Mouse (Mus musculus) liver, embryonic 11.5 days (tissue): Measurements from ENCODE around the gene Etv5. TPM values are rescaled to one million over a fixed set of nuclear protein-coding genes. Genes with fewer than 3 reads are reported as not detected.
A peak's percentile ranks its signal among the peaks of the same experiment; 100 is the strongest.
"Not testable (repeated sequence)": the region's sequence is repeated elsewhere in the genome, so short reads cannot be mapped to it uniquely, and the experiment has no call there.

ENCODE experiments used
- ATAC-seq: fragments of 200-750 bp; cut with Nextera tagmentation; replicated peaks from 2 replicates; pipeline ENCODE4 v1.8.0; 2017; ENCODE audit warnings: moderate number of reproducible peaks, mild to moderate bottlenecking, moderate TSS enrichment, moderate library complexity; ENCODE audit not compliant: low FRiP score
- DNase-seq: peaks from one replicate; pipeline ENCODE4 v3.0.0-alpha.2; 2017; ENCODE audit warnings: low spot score
- H3K27ac ChIP-seq: fragments of 300-500 bp; sonication (generic); 2 replicates; pipeline ENCODE4 v1.5.1; 2014; ENCODE audit warnings: mild to moderate bottlenecking, low read depth, low read length, control low read depth
- H3K27me3 ChIP-seq: fragments of 300-500 bp; sonication (generic); replicated peaks from 2 replicates; pipeline ENCODE4 v1.6.1; 2014; ENCODE audit warnings: low read length, mixed read lengths; ENCODE audit not compliant: control insufficient read depth, insufficient read depth
- H3K36me3 ChIP-seq: fragments of 300-500 bp; sonication (generic); 2 replicates; pipeline ENCODE4 v1.6.1; 2014; ENCODE audit warnings: mild to moderate bottlenecking, low read length, moderate library complexity, mixed read lengths; ENCODE audit not compliant: control insufficient read depth, insufficient read depth
- H3K4me1 ChIP-seq: fragments of 300-500 bp; sonication (generic); replicated peaks from 2 replicates; pipeline ENCODE4 v1.6.1; 2014; ENCODE audit warnings: low read length, mixed read lengths; ENCODE audit not compliant: control insufficient read depth, insufficient read depth
- H3K4me2 ChIP-seq: fragments of 300-500 bp; sonication (generic); 2 replicates; pipeline ENCODE4 v1.6.1; 2014; ENCODE audit warnings: mild to moderate bottlenecking, control low read depth, moderate library complexity
- H3K4me3 ChIP-seq: fragments of 300-500 bp; sonication (generic); 2 replicates; pipeline ENCODE4 v1.5.1; 2014; ENCODE audit warnings: low read depth, low read length, control low read depth
- H3K9ac ChIP-seq: fragments of 300-500 bp; sonication (generic); 2 replicates; pipeline ENCODE4 v1.6.1; 2014; ENCODE audit warnings: low read depth, low read length, control low read depth
- H3K9me3 ChIP-seq: fragments of 300-500 bp; sonication (generic); 2 replicates; pipeline ENCODE4 v1.6.1; 2016; ENCODE audit warnings: low read length, inconsistent platforms, mixed read lengths; ENCODE audit not compliant: control insufficient read depth
- WGBS: fragments of 180-500 bp; shearing (Covaris S2); extraction: QIAGEN DNeasy Blood & Tissue Kit; methylation state at CpG from one replicate; pipeline ENCODE4 v1.1.7; 2014; 5-methylcytosine and 5-hydroxymethylcytosine counted together
- polyA plus RNA-seq: library from polyadenylated mRNA; unstranded; fragments of >200 nt; fragmentation: Nextera tagmentation; extraction: Ambion mirVana; gene quantifications from 2 replicates; pipeline ENCODE4 v1.2.1, GENCODE M21; 2014

The Etv5 gene
- polyA plus RNA-seq, 1 experiment from 2014 or later = 16.1 TPM

DNA sequence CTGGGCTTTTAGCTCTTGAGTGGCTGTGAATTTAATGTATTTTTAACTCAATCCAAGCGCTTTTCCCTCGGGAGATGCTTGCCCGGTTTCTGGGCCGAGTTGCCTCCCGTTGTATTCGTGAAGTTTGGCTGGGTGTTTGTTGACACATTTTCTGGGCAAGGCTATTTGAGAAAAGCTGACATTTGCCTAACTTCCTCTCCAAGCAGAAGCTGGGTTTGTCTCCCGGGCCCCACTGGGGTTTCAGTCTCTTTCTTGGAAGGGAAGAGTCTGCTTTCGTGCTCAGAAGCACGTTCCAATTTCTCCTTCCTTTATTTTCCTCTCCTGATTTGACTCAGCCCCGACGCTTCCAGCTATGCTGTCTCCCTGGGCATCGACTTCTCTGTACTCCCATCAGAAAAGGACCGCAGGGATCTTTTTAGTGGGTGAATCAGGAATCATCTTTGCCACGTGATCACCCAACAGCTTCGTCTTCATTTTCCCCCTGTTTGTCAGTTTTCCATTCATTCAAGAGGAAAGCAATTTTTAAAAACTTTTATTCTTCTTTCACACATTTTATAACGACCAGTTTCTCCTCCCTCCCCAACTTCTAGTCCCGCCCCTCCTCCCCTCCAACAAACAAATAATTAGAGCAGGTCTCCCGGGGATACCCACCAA, 80.7 kb downstream of the Etv5 start:
- no peak for ATAC-seq
- Histone ChIP-seq H3K4me2 (peak overlapping the region; percentile 47), H3K9ac (no peak overlapping the region), H3K4me3 (no peak overlapping the region), H3K36me3 (no peaks in the 10 kb centered on the region), H3K27ac (no peak overlapping the region), H3K9me3 (no peaks in the 10 kb centered on the region), H3K4me1 (no peaks in the 10 kb centered on the region), H3K27me3 (no peaks in the 10 kb centered on the region)
- 19% methylated on average over 18 of the region's 18 CpGs for WGBS
- no peak for DNase-seq

DNA sequence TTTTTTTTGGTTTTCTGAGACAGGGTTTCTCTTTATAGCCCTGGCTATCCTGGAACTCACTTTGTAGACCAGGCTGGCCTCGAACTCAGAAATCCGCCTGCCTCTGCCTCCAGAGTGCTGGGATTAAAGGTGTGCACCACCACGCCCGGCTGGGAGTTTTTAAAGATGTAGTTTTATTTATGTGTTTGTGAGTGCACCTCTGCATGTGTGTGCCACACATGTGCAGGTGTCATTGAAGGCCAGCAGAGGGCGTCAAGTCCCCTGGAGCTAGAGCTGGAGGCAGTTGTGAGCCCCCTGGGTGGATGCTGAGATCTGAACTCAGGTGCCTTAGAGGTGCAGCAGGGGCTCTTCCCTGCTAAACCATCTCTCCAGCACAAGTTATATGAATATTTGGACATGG, 85.3 kb downstream of the Etv5 start:
- not testable (repeated sequence) for H3K4me1 ChIP-seq, H3K36me3 ChIP-seq, H3K9ac ChIP-seq, DNase-seq, H3K27me3 ChIP-seq, H3K27ac ChIP-seq, H3K9me3 ChIP-seq, H3K4me2 ChIP-seq, H3K4me3 ChIP-seq, ATAC-seq
- 77% methylated on average over 5 of the region's 5 CpGs for WGBS

GRCm38 (mm10) chr16:22353639-22354038, 85.9 kb downstream of the Etv5 start:
- 0 out of 2 replicates have a peak, but pooled peaks cover 2% of the 10 kb centered on the region for H3K4me1 ChIP-seq
- H3K9ac ChIP-seq = no peak overlapping the region
- H3K27ac ChIP-seq = no peak overlapping the region
- no peaks in the 10 kb centered on the region for H3K9me3 ChIP-seq
- H3K27me3 ChIP-seq = no peaks in the 10 kb centered on the region
- H3K4me2 ChIP-seq = no peak overlapping the region
- no peak overlapping the region for H3K4me3 ChIP-seq
- WGBS = 84% methylated on average over 3 of the region's 3 CpGs
- H3K36me3 ChIP-seq = no peaks in the 10 kb centered on the region
- ATAC-seq (no peak), DNase-seq (no peak)

DNA sequence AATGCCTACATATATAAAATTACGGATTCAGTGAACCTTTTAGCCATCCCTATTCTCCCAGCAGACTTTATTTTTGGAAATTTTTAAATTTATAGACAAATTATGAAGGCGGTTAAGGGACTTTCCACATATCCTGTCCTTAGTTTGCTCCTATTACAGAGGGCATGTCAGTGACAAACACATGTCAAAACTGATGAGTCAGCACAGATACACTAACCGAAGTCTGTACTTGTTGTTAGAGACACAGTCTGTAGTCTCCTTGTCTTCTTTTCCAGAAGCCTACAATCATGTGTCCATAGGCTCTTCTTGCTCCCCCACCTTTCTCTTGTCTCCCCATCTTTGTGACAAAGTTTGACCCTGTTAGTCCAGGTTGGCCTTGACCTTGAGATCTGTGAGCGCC, 88.3 kb downstream of the Etv5 start:
- no peaks in the 10 kb centered on the region for H3K36me3 ChIP-seq
- no peak overlapping the region for H3K4me2 ChIP-seq
- DNase-seq (no peak), ATAC-seq (no peak)
- no peaks in the 10 kb centered on the region for H3K9me3 ChIP-seq
- H3K4me3 ChIP-seq = no peak overlapping the region
- H3K4me1 ChIP-seq = 0 out of 2 replicates have a peak, but pooled peaks cover 2% of the 10 kb centered on the region
- WGBS = 88% methylated on average over 4 of the region's 4 CpGs
- no peak overlapping the region for H3K27ac ChIP-seq
- H3K27me3 ChIP-seq = no peaks in the 10 kb centered on the region
- H3K9ac ChIP-seq = no peak overlapping the region

GRCm38 (mm10) chr16:22349798-22350197, 89.7 kb downstream of the Etv5 start:
- Histone ChIP-seq H3K4me1 (0 out of 2 replicates have a peak, but pooled peaks cover 2% of the 10 kb centered on the region), H3K36me3 (no peaks in the 10 kb centered on the region), H3K9me3 (no peaks in the 10 kb centered on the region), H3K4me2 (no peak overlapping the region), H3K4me3 (no peak overlapping the region), H3K27ac (no peak overlapping the region), H3K9ac (no peak overlapping the region), H3K27me3 (no peaks in the 10 kb centered on the region)
- no peak for ATAC-seq
- 54% methylated on average over 5 of the region's 5 CpGs for WGBS
- no peak for DNase-seq

- DNase-seq (no peak), ATAC-seq (no peak)
- Histone ChIP-seq H3K4me2 (no peak overlapping the region; the same call in 1 of the 2 replicates), H3K4me3 (no peak overlapping the region), H3K27ac (no peak overlapping the region), H3K36me3 (no peaks in the 10 kb centered on the region), H3K9me3 (no peaks in the 10 kb centered on the region), H3K9ac (no peak overlapping the region), H3K27me3 (no peaks in the 10 kb centered on the region), H3K4me1 (0 out of 2 replicates have a peak, but pooled peaks cover 2% of the 10 kb centered on the region)
- 55% methylated on average over 16 of the region's 16 CpGs for WGBS
Measured at GRCm38 (mm10) chr16:22348478-22349270, 90.8 kb downstream of the Etv5 start.

- H3K4me1 ChIP-seq = 0 out of 2 replicates have a peak, but pooled peaks cover 2% of the 10 kb centered on the region
- no peak overlapping the region for H3K4me3 ChIP-seq
- no peaks in the 10 kb centered on the region for H3K36me3 ChIP-seq
- no peak overlapping the region for H3K4me2 ChIP-seq
- H3K27me3 ChIP-seq = no peaks in the 10 kb centered on the region
- H3K27ac ChIP-seq = no peak overlapping the region
- no peak overlapping the region for H3K9ac ChIP-seq
- no peaks in the 10 kb centered on the region for H3K9me3 ChIP-seq
- DNase-seq (no peak), ATAC-seq (no peak)
- 61% methylated on average over 4 of the region's 4 CpGs for WGBS
Measured at GRCm38 (mm10) chr16:22348014-22348413, 91.5 kb downstream of the Etv5 start.

DNA sequence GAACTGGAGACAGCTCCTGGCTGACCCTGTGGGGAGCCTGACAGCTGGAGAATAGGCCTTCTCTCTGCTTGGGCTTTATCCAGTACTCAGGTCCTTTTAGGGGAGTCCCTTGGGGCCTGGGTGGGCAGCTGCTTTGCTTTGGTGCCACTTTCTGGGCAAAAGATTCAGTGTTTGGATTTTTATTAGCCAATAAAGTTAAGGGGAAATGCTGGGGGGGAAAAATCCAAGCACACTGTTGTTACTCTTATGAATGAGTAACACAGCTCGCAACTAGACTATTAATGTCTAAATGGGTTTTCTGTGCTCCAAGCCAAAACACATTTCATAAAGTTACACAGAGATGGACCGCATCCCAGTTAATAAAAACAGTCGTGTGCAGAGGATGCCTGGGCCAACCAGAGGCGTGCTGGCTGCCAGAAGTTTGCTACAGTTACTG, 98.3 kb downstream of the Etv5 start:
- H3K9me3 ChIP-seq = no peaks in the 10 kb centered on the region
- DNase-seq = no peak
- no peak for ATAC-seq

More for the DNA sequence above, 98.3 kb downstream of the Etv5 start:
- Histone ChIP-seq H3K4me2 (no peak overlapping the region), H3K27me3 (no peaks in the 10 kb centered on the region), H3K36me3 (no peaks in the 10 kb centered on the region), H3K27ac (no peak overlapping the region), H3K4me1 (no peaks in the 10 kb centered on the region), H3K4me3 (no peak overlapping the region), H3K9ac (no peak overlapping the region)
- 77% methylated on average over 4 of the region's 4 CpGs for WGBS
